Comparison of ENCODE assay signal across 8 mouse cellular contexts in genomic region chr15:83350859-83351258, GRCm38 (mm10). TPM values are rescaled to one million over a fixed set of nuclear protein-coding genes. Genes with fewer than 3 reads are reported as not detected.
DNase-seq lines count a peak whose midpoint lies in the region; ATAC-seq and TF ChIP-seq lines count a peak whose summit lies in the region.

No protein-coding gene starts in this region.

- 0 out of 2 replicates have a peak overlapping the region, but pooled peaks have one; percentile 47 for H3K9ac ChIP-seq in embryonic facial prominence, embryonic 15.5 days
- H3K9ac ChIP-seq in intestine, postnatal 0 days (ENCODE audit: low read depth, low read length) = no peak overlapping the region
- peak overlapping the region; percentile 54; the same call in 1 of the 2 replicates for H3K9ac ChIP-seq in midbrain, embryonic 15.5 days

- peaks cover 3% of the 10 kb centered on the region; the same call in 1 of the 2 replicates for H3K36me3 ChIP-seq in embryonic facial prominence, embryonic 15.5 days
- peaks cover 4% of the 10 kb centered on the region; the same call in 1 of the 2 replicates for H3K36me3 ChIP-seq in intestine, postnatal 0 days (ENCODE audit: control insufficient read depth, insufficient read depth)
- H3K36me3 ChIP-seq in midbrain, embryonic 15.5 days (replicated peaks) = peaks cover 3% of the 10 kb centered on the region; the same call in 1 of the 2 replicates

- no peak for ATAC-seq in embryonic facial prominence, embryonic 15.5 days (ENCODE audit: insufficient number of reproducible peaks, low FRiP score, low TSS enrichment, low read depth)
- peak; percentile 50 for ATAC-seq in intestine, postnatal 0 days
- ATAC-seq in midbrain, embryonic 15.5 days (replicated peaks) = no peak
- ATAC-seq in megakaryocyte progenitor cell, adult 5-6 weeks (replicated peaks; ENCODE audit: poor library complexity) = no peak

- peak overlapping the region; percentile 92 for H3K27ac ChIP-seq in layer of hippocampus, adult 2 months
- peak overlapping the region; percentile 63 for H3K27ac ChIP-seq in embryonic facial prominence, embryonic 15.5 days (replicated peaks)
- peak overlapping the region; percentile 96 for H3K27ac ChIP-seq in intestine, postnatal 0 days (ENCODE audit: low read depth, low read length)
- no peak overlapping the region for H3K27ac ChIP-seq in midbrain, embryonic 15.5 days

- H3K27me3 ChIP-seq in embryonic facial prominence, embryonic 15.5 days = no peaks in the 10 kb centered on the region
- no peaks in the 10 kb centered on the region for H3K27me3 ChIP-seq in intestine, postnatal 0 days (replicated peaks; ENCODE audit: control insufficient read depth, insufficient read depth, low read length)
- H3K27me3 ChIP-seq in midbrain, embryonic 15.5 days (replicated peaks) = no peaks in the 10 kb centered on the region

- DNase-seq in layer of hippocampus, adult 2 months (ENCODE audit: low spot score in 2 of 2) = no peak
- DNase-seq in layer of hippocampus, adult 9-11 months = no peak
- DNase-seq in spleen, postnatal 36 days (ENCODE audit: low spot score in 2 of 2) = no peak
- DNase-seq in ovary, postnatal 10 days (ENCODE audit: low spot score) = no peak

- peak overlapping the region; percentile 76; the same call in 1 of the 2 replicates for H3K4me2 ChIP-seq in embryonic facial prominence, embryonic 15.5 days (replicated peaks)
- H3K4me2 ChIP-seq in intestine, postnatal 0 days (replicated peaks; ENCODE audit: low read depth) = peak overlapping the region; percentile 81
- H3K4me2 ChIP-seq in midbrain, embryonic 15.5 days = peak overlapping the region; percentile 78; the same call in 1 of the 2 replicates

- peaks cover 25% of the 10 kb centered on the region for H3K4me1 ChIP-seq in embryonic facial prominence, embryonic 15.5 days
- 0 out of 2 replicates have a peak, but pooled peaks cover 2% of the 10 kb centered on the region for H3K4me1 ChIP-seq in intestine, postnatal 0 days (replicated peaks; ENCODE audit: control insufficient read depth, insufficient read depth, low read length)
- H3K4me1 ChIP-seq in midbrain, embryonic 15.5 days = peaks cover 17% of the 10 kb centered on the region

- WGBS in embryonic facial prominence, embryonic 15.5 days = 54% methylated on average over 2 of the region's 2 CpGs
- WGBS in intestine, postnatal 0 days = 23% methylated on average over 2 of the region's 2 CpGs
- WGBS in midbrain, embryonic 15.5 days = 66% methylated on average over 2 of the region's 2 CpGs

- no peak for TF ChIP-seq CTCF in layer of hippocampus, adult 2 months (conservative IDR thresholded peaks at IDR 0.05)
- no peak for TF ChIP-seq CTCF in intestine, postnatal 0 days (IDR thresholded peaks at IDR 0.05; ENCODE audit: low read depth)

- H3K9me3 ChIP-seq in embryonic facial prominence, embryonic 15.5 days (replicated peaks) = no peaks in the 10 kb centered on the region
- no peaks in the 10 kb centered on the region for H3K9me3 ChIP-seq in intestine, postnatal 0 days (ENCODE audit: control insufficient read depth)
- no peaks in the 10 kb centered on the region for H3K9me3 ChIP-seq in midbrain, embryonic 15.5 days

- H3K4me3 ChIP-seq in layer of hippocampus, adult 2 months = no peak overlapping the region
- peak overlapping the region; percentile 85; the same call in 1 of the 2 replicates for H3K4me3 ChIP-seq in embryonic facial prominence, embryonic 15.5 days (replicated peaks)
- H3K4me3 ChIP-seq in intestine, postnatal 0 days (ENCODE audit: low read depth, low read length) = peak overlapping the region; percentile 89; the same call in 1 of the 2 replicates
- peak overlapping the region; percentile 77 for H3K4me3 ChIP-seq in midbrain, embryonic 15.5 days

RNA-seq across cellular contexts. Expression of gene Arfgap3, which starts 0.8 kb away (rescaled TPM):
- total RNA-seq in layer of hippocampus, adult 2 months (2021) = 10 to 100 TPM; 17.3 to 17.5 TPM
- 51.1 and 54.1 TPM in 2 replicates for polyA plus RNA-seq in embryonic facial prominence, embryonic 15.5 days (2015; fragmentation: Nextera tagmentation; extraction: Ambion mirVana)
- 119 and 124 TPM in 2 replicates for polyA plus RNA-seq in intestine, postnatal 0 days (2015; fragmentation: Nextera tagmentation; extraction: Ambion mirVana)
- 44.4 and 45.1 TPM in 2 replicates for polyA plus RNA-seq in midbrain, embryonic 15.5 days (2015; fragmentation: Nextera tagmentation; extraction: Ambion mirVana)
- 19.9 and 23.7 TPM in 2 replicates for total RNA-seq in megakaryocyte progenitor cell, adult 5-6 weeks (2015)
- total RNA-seq in megakaryocyte progenitor cell, adult 5-6 weeks (2017) = 21.4 and 25.4 TPM in 2 replicates
